28 mouse cellular contexts compared by ENCODE assay signal in the genomic region with DNA sequence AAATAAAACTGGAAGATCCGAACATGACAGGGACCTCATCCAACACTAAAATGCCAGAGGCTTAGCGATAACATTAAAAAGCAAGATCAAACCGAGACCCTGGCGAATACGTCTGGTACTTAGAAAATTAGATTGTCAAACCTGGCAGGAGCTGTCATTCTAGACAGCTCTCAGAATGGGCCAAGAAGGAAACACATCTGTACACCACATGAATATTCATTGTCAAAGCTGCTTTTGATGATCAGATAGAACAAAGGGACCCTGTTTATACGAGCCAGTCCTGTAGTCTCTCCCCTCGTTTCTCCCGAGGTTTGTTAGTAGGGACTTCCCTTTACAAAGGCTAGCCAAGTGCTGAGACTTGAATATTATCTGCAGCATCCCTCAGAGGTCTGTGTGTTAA.
DNase-seq lines count a peak whose midpoint lies in the region; ATAC-seq and TF ChIP-seq lines count a peak whose summit lies in the region.
"Had no signal": no experiment of that assay in that cellular context is flagged by ENCODE, and none has a peak within 500 bp of the region (broad histone marks: within the 10 kb centered on the region; RNA-seq: fewer than 3 reads in every experiment).

No protein-coding gene starts in this region.

- peaks cover 12% of the 10 kb centered on the region for H3K9me3 ChIP-seq in forebrain, embryonic 13.5 days (replicated peaks)
- H3K9me3 ChIP-seq in forebrain, embryonic 11.5 days (ENCODE audit: control insufficient read depth, low read length): peaks cover 5% of the 10 kb centered on the region; the same call in 1 of the 2 replicates
- H3K9me3 ChIP-seq in midbrain, embryonic 13.5 days: peaks cover 13% of the 10 kb centered on the region
- peaks cover 7% of the 10 kb centered on the region; the same call in 1 of the 2 replicates for H3K9me3 ChIP-seq in midbrain, embryonic 11.5 days (ENCODE audit: control insufficient read depth, low read length)
- peaks cover 17% of the 10 kb centered on the region for H3K9me3 ChIP-seq in hindbrain, embryonic 14.5 days (ENCODE audit: control insufficient read depth, low read length)
- peaks cover 4% of the 10 kb centered on the region; the same call in 1 of the 2 replicates for H3K9me3 ChIP-seq in midbrain, postnatal 0 days (ENCODE audit: low read length)
- H3K9me3 ChIP-seq: kidney, embryonic 15.5 days had no signal

- H3K4me1 ChIP-seq in forebrain, embryonic 13.5 days: 0 out of 2 replicates have a peak, but pooled peaks cover 4% of the 10 kb centered on the region
- H3K4me1 ChIP-seq in forebrain, embryonic 11.5 days (replicated peaks; ENCODE audit: control insufficient read depth, insufficient read depth, low read length): no peaks in the 10 kb centered on the region
- H3K4me1 ChIP-seq in midbrain, embryonic 13.5 days (replicated peaks): 0 out of 2 replicates have a peak, but pooled peaks cover 5% of the 10 kb centered on the region
- H3K4me1 ChIP-seq in midbrain, embryonic 11.5 days (ENCODE audit: control insufficient read depth, insufficient read depth, low read length): no peaks in the 10 kb centered on the region
- H3K4me1 ChIP-seq in hindbrain, embryonic 14.5 days (replicated peaks; ENCODE audit: control insufficient read depth, insufficient read depth, low read length): no peaks in the 10 kb centered on the region
- no peaks in the 10 kb centered on the region for H3K4me1 ChIP-seq in midbrain, postnatal 0 days (ENCODE audit: insufficient read depth, low read length)
- H3K4me1 ChIP-seq: embryonic facial prominence, embryonic 12.5 days; heart, embryonic 13.5 days; kidney, embryonic 15.5 days; limb, embryonic 12.5 days; neural tube, embryonic 15.5 days had no signal

- peak; percentile 85 for ATAC-seq in forebrain, embryonic 13.5 days
- no peak; the same call in 1 of the 2 replicates for ATAC-seq in forebrain, embryonic 11.5 days (replicated peaks; ENCODE audit: low FRiP score)
- peak; percentile 85 for ATAC-seq in midbrain, embryonic 13.5 days
- no peak for ATAC-seq in midbrain, embryonic 11.5 days (ENCODE audit: low FRiP score)
- peak; percentile 77; the same call in 1 of the 2 replicates for ATAC-seq in hindbrain, embryonic 14.5 days (ENCODE audit: low FRiP score)
- 0 out of 2 replicates have a peak, but pooled peaks have one; percentile 34 for ATAC-seq in midbrain, postnatal 0 days (ENCODE audit: low FRiP score)
- ATAC-seq: Patski had no signal

- no peak overlapping the region for H3K4me2 ChIP-seq in forebrain, embryonic 13.5 days
- H3K4me2 ChIP-seq in forebrain, embryonic 11.5 days (ENCODE audit: low read depth, low read length, severe bottlenecking): no peak overlapping the region
- no peak overlapping the region for H3K4me2 ChIP-seq in midbrain, embryonic 13.5 days (replicated peaks)
- no peak overlapping the region for H3K4me2 ChIP-seq in midbrain, embryonic 11.5 days
- H3K4me2 ChIP-seq in hindbrain, embryonic 14.5 days (replicated peaks): no peak overlapping the region
- no peak overlapping the region for H3K4me2 ChIP-seq in midbrain, postnatal 0 days (ENCODE audit: low read depth, low read length, poor library complexity, severe bottlenecking)
- H3K4me2 ChIP-seq: embryonic facial prominence, embryonic 12.5 days; heart, embryonic 13.5 days; kidney, embryonic 15.5 days; limb, embryonic 12.5 days; liver, embryonic 11.5 days; neural tube, embryonic 15.5 days had no signal

- TF ChIP-seq CTCF in midbrain, postnatal 0 days (IDR thresholded peaks at IDR 0.05): no peak

- WGBS in forebrain, embryonic 13.5 days: 41% methylated on average over 8 of the region's 8 CpGs
- 65% methylated on average over 8 of the region's 8 CpGs for WGBS in forebrain, embryonic 11.5 days
- 35% methylated on average over 8 of the region's 8 CpGs for WGBS in midbrain, embryonic 13.5 days
- WGBS in midbrain, embryonic 11.5 days: 71% methylated on average over 8 of the region's 8 CpGs
- 32% methylated on average over 8 of the region's 8 CpGs for WGBS in hindbrain, embryonic 14.5 days
- 24% methylated on average over 8 of the region's 8 CpGs for WGBS in midbrain, postnatal 0 days

- H3K36me3 ChIP-seq in forebrain, embryonic 13.5 days (ENCODE audit: poor library complexity, severe bottlenecking): no peaks in the 10 kb centered on the region; the same call in 1 of the 2 replicates
- H3K36me3 ChIP-seq in forebrain, embryonic 11.5 days (ENCODE audit: control insufficient read depth, insufficient read depth, low read length): no peaks in the 10 kb centered on the region
- H3K36me3 ChIP-seq in midbrain, embryonic 13.5 days: no peaks in the 10 kb centered on the region
- H3K36me3 ChIP-seq in midbrain, embryonic 11.5 days (ENCODE audit: control insufficient read depth, insufficient read depth, low read length): no peaks in the 10 kb centered on the region
- no peaks in the 10 kb centered on the region for H3K36me3 ChIP-seq in hindbrain, embryonic 14.5 days (replicated peaks; ENCODE audit: control insufficient read depth, insufficient read depth)
- H3K36me3 ChIP-seq in midbrain, postnatal 0 days (ENCODE audit: insufficient read depth, low read length): no peaks in the 10 kb centered on the region
- H3K36me3 ChIP-seq: embryonic facial prominence, embryonic 12.5 days; heart, embryonic 13.5 days; kidney, embryonic 15.5 days; limb, embryonic 12.5 days; neural tube, embryonic 15.5 days had no signal

- no peaks in the 10 kb centered on the region for H3K27me3 ChIP-seq in forebrain, embryonic 13.5 days
- no peaks in the 10 kb centered on the region for H3K27me3 ChIP-seq in forebrain, embryonic 11.5 days (ENCODE audit: control insufficient read depth, insufficient read depth, low read length)
- no peaks in the 10 kb centered on the region for H3K27me3 ChIP-seq in midbrain, embryonic 13.5 days
- no peaks in the 10 kb centered on the region for H3K27me3 ChIP-seq in midbrain, embryonic 11.5 days (ENCODE audit: control insufficient read depth, insufficient read depth, low read length)
- no peaks in the 10 kb centered on the region for H3K27me3 ChIP-seq in hindbrain, embryonic 14.5 days (ENCODE audit: control insufficient read depth, insufficient read depth, low read length)
- no peaks in the 10 kb centered on the region for H3K27me3 ChIP-seq in midbrain, postnatal 0 days (ENCODE audit: insufficient read depth, low read length)
- H3K27me3 ChIP-seq: embryonic facial prominence, embryonic 12.5 days; heart, embryonic 13.5 days; kidney, embryonic 15.5 days; limb, embryonic 12.5 days; neural tube, embryonic 15.5 days had no signal

- 0 out of 2 replicates have a peak overlapping the region, but pooled peaks have one; percentile 0 for H3K27ac ChIP-seq in forebrain, embryonic 13.5 days
- no peak overlapping the region for H3K27ac ChIP-seq in forebrain, embryonic 11.5 days (ENCODE audit: low read depth, low read length)
- peak overlapping the region; percentile 7; the same call in 1 of the 2 replicates for H3K27ac ChIP-seq in midbrain, embryonic 13.5 days
- no peak overlapping the region for H3K27ac ChIP-seq in midbrain, embryonic 11.5 days (ENCODE audit: low read depth, low read length)
- H3K27ac ChIP-seq in hindbrain, embryonic 14.5 days: peak overlapping the region; percentile 27; the same call in 1 of the 2 replicates
- no peak overlapping the region for H3K27ac ChIP-seq in midbrain, postnatal 0 days (ENCODE audit: low read depth, low read length)
- H3K27ac ChIP-seq: embryonic facial prominence, embryonic 12.5 days; heart, embryonic 13.5 days; kidney, embryonic 15.5 days; limb, embryonic 12.5 days; neural tube, embryonic 15.5 days; stomach, postnatal 0 days had no signal

- no peak overlapping the region for H3K9ac ChIP-seq in forebrain, embryonic 13.5 days
- no peak overlapping the region for H3K9ac ChIP-seq in forebrain, embryonic 11.5 days (ENCODE audit: low read length)
- no peak overlapping the region for H3K9ac ChIP-seq in midbrain, embryonic 13.5 days (replicated peaks)
- H3K9ac ChIP-seq in midbrain, embryonic 11.5 days (ENCODE audit: low read length): no peak overlapping the region
- H3K9ac ChIP-seq in hindbrain, embryonic 14.5 days: no peak overlapping the region
- no peak overlapping the region for H3K9ac ChIP-seq in midbrain, postnatal 0 days (replicated peaks; ENCODE audit: low read length, poor library complexity, severe bottlenecking)
- H3K9ac ChIP-seq: embryonic facial prominence, embryonic 12.5 days; heart, embryonic 13.5 days; kidney, embryonic 15.5 days; limb, embryonic 12.5 days; neural tube, embryonic 15.5 days had no signal

- H3K4me3 ChIP-seq in forebrain, embryonic 13.5 days: no peak overlapping the region
- H3K4me3 ChIP-seq in forebrain, embryonic 11.5 days (ENCODE audit: low read depth, low read length): no peak overlapping the region
- H3K4me3 ChIP-seq in midbrain, embryonic 13.5 days (replicated peaks): no peak overlapping the region
- H3K4me3 ChIP-seq in midbrain, embryonic 11.5 days (ENCODE audit: low read depth, low read length): no peak overlapping the region
- H3K4me3 ChIP-seq in hindbrain, embryonic 14.5 days (replicated peaks; ENCODE audit: low read length): no peak overlapping the region
- no peak overlapping the region for H3K4me3 ChIP-seq in midbrain, postnatal 0 days (ENCODE audit: low read depth, low read length)
- H3K4me3 ChIP-seq: embryonic facial prominence, embryonic 12.5 days; heart, embryonic 13.5 days; kidney, embryonic 15.5 days; limb, embryonic 12.5 days; neural tube, embryonic 15.5 days had no signal

- DNase-seq in forebrain, embryonic 11.5 days (ENCODE audit: low spot score): no peak
- DNase-seq in midbrain, embryonic 11.5 days (ENCODE audit: low spot score, missing footprints): no peak
- peak; percentile 47 for DNase-seq in hindbrain, embryonic 14.5 days (ENCODE audit: low spot score)
- peak; percentile 22 for DNase-seq in midbrain, postnatal 0 days (ENCODE audit: low spot score)
- no peak for DNase-seq in ovary, postnatal 14 days (ENCODE audit: low spot score)
- no peak for DNase-seq in embryo, embryonic 11 days
- DNase-seq: adrenal gland, postnatal 14 days; cerebellum, adult 11-12 months; cerebellum, adult 9-11 months; gastrocnemius, postnatal 10 days; heart, postnatal 10 days; kidney, adult 18-20 months; kidney, postnatal 25 days; lung, postnatal 36 days; right cerebral cortex, adult 18-20 months; right cerebral cortex, postnatal 4 days; thymus, adult 18-20 months; thymus, postnatal 36 days had no signal

Comparison
In these comparisons a context has a peak if more than half of its experiments do, and no peak if none do; other contexts are left out.
1. ATAC-seq: peak in forebrain, embryonic 13.5 days (single experiment), midbrain, embryonic 13.5 days (single experiment), hindbrain, embryonic 14.5 days (single experiment) and midbrain, postnatal 0 days (single experiment); none in forebrain, embryonic 11.5 days (single experiment) and midbrain, embryonic 11.5 days (single experiment).
2. H3K27ac ChIP-seq: peak in forebrain, embryonic 13.5 days (single experiment), midbrain, embryonic 13.5 days (single experiment) and hindbrain, embryonic 14.5 days (single experiment); none in forebrain, embryonic 11.5 days (single experiment), midbrain, embryonic 11.5 days (single experiment) and midbrain, postnatal 0 days (single experiment).
3. DNase-seq: peak in hindbrain, embryonic 14.5 days (single experiment) and midbrain, postnatal 0 days (single experiment); none in forebrain, embryonic 11.5 days (single experiment), midbrain, embryonic 11.5 days (single experiment), ovary, postnatal 14 days (single experiment) and embryo, embryonic 11 days (single experiment).